Mouse (Mus musculus) right cerebral cortex, postnatal 36 days (tissue): ENCODE measurements around the gene Bicdl1.
"Not testable (repeated sequence)": the region's sequence is repeated elsewhere in the genome, so short reads cannot be mapped to it uniquely, and the experiment has no call there.

Experiments used
- DNase-seq, 2 experiments: peaks; one replicate each; pipeline ENCODE4 v3.0.0; 2022; ENCODE audit warnings: low spot score in 2 of 2, mixed read lengths in 1 of 2

Gene Bicdl1

DNA sequence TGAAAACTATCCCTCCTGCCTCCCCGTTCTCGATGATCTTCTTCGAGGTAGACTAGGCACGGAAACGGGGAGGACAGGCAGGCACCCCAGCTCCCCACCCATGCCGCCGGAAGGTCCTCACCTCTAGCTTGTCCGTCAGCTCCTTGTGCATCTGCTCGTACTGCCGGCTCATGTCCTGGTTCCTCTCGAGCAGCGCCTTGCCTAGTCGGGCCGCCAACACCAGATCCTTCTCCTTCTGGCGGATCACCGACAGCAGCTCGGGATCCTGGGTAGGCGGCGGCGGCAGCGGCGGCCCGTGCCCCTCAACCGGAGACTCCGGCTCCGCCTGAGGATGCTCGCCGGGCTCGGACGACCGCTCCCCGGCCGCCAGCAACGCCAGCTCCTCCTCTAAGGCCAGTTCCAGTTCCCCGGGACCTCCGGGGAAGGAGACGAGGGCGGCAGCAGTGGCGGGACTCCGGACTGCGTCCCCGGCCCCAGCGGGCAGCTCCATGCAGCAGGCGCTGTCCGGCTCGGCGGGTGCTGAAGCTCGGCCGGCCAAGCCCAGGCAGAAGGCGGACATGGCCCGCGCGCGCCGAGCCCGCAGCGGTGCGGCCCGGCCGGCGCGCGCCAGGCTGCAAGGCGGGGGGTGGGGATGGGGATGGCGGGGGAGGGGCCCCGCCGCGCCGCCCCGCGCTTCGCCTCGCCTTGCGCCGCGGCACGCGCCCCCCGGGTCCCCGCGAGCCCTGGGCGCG, at the start of gene Bicdl1:
Gene Bicdl1 (minus strand): TSS at position 621 of the 731 bp plus-strand sequence.
- peak in 1 of 2 experiments; percentile 29 for DNase-seq

- no peak for DNase-seq
These were observed 45.5 kb upstream of the Bicdl1 start for GRCm38 (mm10) chr5:115776911-115777310.

- no peak for DNase-seq
These were observed 43.9 kb upstream of the Bicdl1 start for GRCm38 (mm10) chr5:115775350-115775749.

DNA sequence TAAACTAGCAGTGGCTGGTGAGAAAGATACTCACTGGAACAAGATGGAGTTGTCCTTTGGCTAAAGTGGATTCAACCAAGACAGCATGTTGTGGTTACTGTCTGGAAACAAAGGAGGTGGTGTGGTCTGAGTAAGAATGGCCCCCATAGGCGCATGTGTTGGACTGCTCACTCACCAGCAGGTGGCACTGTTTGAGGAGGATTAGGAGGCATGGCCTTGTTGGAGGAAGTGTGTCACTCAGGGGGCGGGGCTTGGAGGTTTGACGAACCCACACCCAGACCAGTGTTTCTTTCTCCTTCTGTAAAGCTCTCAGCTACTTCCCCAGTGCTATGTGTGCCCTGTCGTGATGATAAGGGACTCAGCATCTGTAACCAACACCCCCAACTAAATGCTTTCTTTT, 38.6 kb upstream of the Bicdl1 start:
- no peak for DNase-seq

- DNase-seq: no peak
These were observed 37.7 kb upstream of the Bicdl1 start for GRCm38 (mm10) chr5:115769116-115769515.

DNA sequence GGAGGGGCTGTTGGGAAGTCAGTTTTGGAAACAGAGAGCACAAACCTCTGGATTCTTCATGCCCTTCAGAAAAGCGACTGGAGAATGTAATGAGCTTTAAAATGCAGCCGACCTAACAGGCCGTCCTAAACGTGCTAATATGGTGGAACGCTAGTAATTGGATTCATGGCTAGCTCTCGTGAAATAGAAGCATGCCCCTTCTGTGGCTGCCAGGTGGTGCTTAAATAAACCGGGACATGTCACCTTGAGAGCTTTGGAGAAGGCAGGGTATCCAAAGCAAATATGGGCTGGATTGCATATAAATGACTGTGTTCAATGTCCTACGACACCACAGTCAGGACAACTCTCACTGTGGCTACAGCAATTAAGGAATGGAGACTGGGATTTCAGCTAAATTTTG, 35.4 kb upstream of the Bicdl1 start:
- DNase-seq: no peak

DNA sequence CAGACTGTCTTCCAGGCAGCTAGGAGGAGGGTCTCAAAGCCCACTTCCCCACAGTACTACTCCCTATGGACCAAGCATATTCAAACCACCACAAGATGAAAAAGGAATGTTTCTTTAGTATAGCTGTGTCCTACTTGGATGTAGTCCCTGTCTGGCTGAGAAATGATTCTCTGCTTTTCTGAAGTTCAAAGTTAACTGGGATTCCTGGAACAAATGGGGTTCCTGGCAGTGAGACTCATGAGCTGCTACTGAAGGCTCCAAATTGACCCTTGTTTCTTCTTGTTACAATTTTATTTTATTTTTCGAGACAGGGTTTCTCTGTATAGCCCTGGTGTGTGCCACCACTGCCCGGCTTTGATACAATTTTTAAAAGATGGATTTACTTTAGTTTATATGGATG, 32.6 kb upstream of the Bicdl1 start:
- no peak for DNase-seq

GRCm38 (mm10) chr5:115760903-115761302, 29.5 kb upstream of the Bicdl1 start:
- DNase-seq: no peak

DNA sequence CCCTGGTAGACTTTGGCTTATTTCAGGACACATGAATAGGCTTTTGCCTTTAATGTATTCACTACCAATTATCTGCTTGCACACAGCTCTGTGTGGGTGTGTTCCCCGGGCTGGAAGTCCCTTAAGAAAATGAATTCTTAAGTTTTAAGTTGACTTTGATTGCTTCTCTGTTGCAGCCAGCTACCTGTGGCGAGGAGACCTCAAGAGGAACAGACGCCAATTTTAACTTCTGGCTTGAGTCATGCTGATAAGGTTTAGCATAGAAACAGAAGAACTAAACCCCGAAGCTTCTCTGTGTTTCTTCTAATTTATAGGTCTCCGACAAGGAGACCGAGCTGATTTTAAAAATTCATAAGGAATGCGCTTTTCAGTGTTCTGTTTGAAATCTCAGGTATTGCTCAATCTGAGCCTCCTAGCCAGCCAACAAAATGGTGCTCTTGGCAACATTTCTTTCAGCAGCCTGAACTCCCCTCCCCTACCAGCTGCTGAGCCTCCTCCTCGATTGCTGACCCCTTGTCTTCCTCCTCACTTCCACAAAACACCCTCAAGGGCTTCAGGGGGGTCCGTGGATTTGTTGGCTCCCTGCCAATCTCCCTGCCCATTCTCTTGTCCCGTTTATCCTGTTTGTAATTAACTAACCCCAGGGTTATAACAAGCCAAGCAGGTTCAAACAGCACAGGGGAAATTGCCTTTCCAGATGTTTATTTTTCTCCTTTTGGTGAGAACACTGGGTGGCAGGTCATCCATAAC, 27.2 kb upstream of the Bicdl1 start:
- DNase-seq: no peak

GRCm38 (mm10) chr5:115757516-115757915, 26.1 kb upstream of the Bicdl1 start:
- DNase-seq: no peak

GRCm38 (mm10) chr5:115755501-115755900, 24.1 kb upstream of the Bicdl1 start:
- DNase-seq: no peak

- DNase-seq: no peak
These were observed 23.4 kb upstream of the Bicdl1 start for GRCm38 (mm10) chr5:115754831-115755230.

DNA sequence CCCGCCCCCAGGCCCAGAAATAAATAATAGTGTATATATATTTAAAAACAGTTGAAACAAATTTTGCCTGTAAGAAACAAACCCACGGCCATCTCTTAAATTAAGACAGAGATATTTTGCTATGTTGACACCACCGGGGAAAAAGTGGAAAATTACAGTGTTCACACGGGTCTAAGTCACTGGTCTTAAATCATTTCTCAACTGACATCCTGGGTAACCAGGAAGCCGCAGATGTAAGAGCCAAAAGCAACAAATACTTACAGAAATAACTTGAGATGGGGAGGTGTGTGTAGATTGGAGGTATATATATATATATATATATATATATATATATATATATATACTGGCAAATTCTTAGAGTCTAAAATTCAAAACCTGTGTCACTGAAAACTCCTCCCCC, 21.5 kb upstream of the Bicdl1 start:
- no peak for DNase-seq

DNA sequence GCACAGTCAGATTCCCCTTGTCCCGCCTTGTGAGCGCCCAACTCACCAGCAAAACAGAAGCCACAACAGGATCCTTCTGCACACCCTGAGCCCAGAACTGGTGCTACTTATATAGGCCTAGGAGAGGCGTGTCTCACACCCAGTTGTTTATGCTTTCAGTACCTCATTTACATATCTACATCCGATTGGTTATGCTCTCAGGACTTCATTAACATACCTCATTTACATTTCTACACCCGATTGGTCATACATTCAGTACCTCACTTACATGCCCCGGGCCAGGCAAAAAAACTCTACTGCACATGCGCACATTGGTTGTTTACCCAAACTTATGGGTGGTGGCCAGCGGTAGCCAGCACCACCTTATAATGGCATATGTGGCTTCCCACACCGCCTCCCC, 20.5 kb upstream of the Bicdl1 start:
- not testable (repeated sequence) for DNase-seq

DNA sequence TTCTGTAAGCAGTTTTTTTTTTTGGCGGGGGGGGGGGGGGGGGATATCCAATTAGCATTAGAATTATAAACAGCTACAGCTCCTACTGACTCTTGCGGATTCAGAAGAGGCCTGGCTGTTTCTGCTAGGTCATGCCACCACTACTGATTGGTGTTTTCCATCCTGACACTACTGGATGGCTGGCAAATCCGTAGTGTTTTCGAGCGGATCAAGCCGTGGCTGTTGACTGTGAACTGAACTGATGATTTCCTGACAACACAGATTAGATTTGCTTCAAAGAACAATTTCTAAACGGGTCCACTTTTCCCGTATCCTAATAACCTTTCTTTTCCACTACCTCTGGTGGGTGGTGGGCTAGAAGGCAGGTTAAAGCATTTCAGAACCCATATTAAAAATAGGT, 16.9 kb upstream of the Bicdl1 start:
- no peak for DNase-seq

DNA sequence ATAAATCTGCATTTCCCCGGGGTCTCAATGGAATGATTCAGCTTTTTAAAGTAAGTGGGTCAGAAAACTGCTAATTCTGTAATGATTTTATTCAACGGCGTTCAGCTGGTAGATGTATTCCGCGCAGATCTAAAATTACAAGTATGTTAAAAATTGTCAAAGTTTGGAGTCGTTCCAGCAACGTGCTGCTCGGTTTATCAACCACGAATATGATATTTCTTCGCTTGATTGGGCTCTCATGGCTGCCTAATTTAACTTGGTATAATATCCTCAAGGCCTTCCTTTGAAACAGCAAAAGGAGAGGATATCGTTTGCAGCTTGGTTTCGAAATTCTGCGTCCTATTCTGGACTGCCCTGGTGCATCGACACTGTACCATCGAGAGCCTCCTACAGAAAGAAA, 13.9 kb upstream of the Bicdl1 start:
- no peak for DNase-seq

DNA sequence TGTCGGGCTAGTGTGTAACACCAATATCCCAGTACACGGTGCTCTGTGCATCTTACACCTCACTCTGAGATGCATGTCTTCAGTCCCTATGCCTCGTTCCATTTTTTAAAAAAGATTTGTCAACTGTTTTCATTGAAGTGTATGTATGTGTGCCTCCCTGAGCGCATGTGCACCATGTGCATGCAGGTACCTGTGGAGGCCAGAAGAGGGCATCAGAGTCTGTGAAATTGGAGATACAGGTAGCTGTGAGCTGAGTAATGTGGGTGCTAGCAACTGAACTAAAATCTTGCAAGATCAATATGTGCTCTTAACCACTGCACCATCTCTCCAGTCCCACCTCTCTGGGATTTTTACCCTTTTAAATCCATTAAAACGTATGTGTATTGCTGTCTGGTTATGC, 6.6 kb upstream of the Bicdl1 start:
- DNase-seq: no peak

DNA sequence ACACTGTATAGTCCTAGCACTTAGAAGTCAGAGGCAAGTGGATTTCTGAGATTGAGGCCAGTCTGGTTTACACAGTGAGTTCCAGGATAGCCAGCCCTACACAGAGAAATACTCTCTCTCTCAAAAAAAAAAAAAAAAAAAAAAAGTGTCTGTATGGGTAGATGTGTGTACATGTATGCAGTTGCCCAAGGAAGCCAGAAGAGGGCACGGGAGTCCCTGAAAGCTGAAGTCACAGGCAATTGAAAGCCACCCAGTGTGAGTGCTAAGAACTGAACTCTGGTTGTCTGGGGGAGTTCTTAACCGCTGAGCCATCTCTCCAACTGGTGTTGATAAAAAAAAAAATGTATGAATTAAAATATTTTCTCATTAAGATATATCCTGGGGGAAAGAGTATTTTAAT, 3.1 kb upstream of the Bicdl1 start:
- no peak for DNase-seq

- DNase-seq: no peak
These were observed 1.4 kb upstream of the Bicdl1 start for GRCm38 (mm10) chr5:115732849-115733216.

- DNase-seq: peak; percentile 97
These were observed 891 bp upstream of the Bicdl1 start for GRCm38 (mm10) chr5:115732176-115732848.

GRCm38 (mm10) chr5:115731732-115732175, 333 bp upstream of the Bicdl1 start:
- DNase-seq: no peak

DNA sequence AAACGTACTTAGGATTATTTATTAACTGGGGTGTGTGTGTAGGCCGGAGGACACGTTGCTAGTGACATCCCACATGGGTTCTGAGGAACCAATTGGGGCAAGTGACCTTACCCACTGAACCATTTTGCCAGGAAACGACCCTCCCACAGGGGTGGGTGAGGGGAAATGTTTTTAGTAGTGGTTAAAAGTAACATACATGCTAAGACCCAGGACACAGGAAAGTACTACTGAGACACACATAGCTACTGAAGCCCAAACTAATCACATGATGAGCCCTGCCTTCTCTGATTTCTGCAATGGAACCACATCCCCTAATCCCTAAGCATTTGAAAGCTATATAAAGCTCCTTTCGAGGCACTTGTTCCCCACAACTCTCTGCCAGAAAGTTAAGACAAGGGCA, 1.1 kb downstream of the Bicdl1 start:
- DNase-seq: no peak

- no peak for DNase-seq
These were observed 4.8 kb downstream of the Bicdl1 start for GRCm38 (mm10) chr5:115726581-115726980.
